Mouse (Mus musculus): Measurements from ENCODE around the gene Gpx1. TPM values are rescaled to one million over a fixed set of nuclear protein-coding genes. Genes with fewer than 3 reads are reported as not detected.

Gene Gpx1
- total RNA-seq (2014; rRNA removed) (184 and 264 TPM in 2 replicates), polyA plus RNA-seq (2015; fragmentation: Nextera tagmentation; extraction: Ambion mirVana) (446 and 498 TPM in 2 replicates)

GRCm38 (mm10) chr9:108338886-108339781, at the start of gene Gpx1:
Gene Gpx1, plus strand, starts transcription at chr9:108338903.
- peak; percentile 12 for TF ChIP-seq CTCF (IDR thresholded peaks at IDR 0.05; ENCODE audit: low read depth)
- ATAC-seq: peak; percentile 98
- under 1% methylated on average over 49 of the region's 49 CpGs for WGBS

DNA sequence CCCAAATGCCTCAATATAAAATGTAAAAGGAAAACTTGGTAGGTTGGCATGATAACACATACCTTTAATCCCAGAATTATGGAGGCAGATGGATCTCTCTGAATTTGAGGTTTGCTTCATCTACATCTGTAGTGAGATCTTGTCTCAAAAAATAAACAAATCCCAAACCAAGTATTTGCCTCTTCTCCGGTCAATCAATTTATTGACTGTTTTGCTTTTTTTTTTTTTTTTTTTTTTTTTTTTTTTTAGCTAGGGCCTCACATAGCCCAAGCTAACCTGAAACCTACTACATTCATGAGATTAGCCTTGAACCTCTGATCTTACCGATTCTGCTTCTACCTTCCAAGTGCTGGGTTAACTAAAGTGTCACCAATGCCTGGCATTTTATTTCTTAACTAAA, 49.4 kb upstream of the Gpx1 start:
- Histone ChIP-seq H3K27me3 (ENCODE audit: insufficient read depth, low read length) (no peaks in the 10 kb centered on the region), H3K27ac (ENCODE audit: low read depth, low read length) (peak overlapping the region; percentile 90; the same call in 1 of the 2 replicates), H3K4me2 (ENCODE audit: low read depth) (peak overlapping the region; percentile 51), H3K36me3 (ENCODE audit: insufficient read depth) (peaks cover 11% of the 10 kb centered on the region), H3K4me1 (ENCODE audit: insufficient read depth) (0 out of 2 replicates have a peak, but pooled peaks cover 3% of the 10 kb centered on the region), H3K9ac (peak overlapping the region; percentile 61; the same call in 1 of the 2 replicates), H3K4me3 (ENCODE audit: low read depth, low read length) (peak overlapping the region; percentile 51), H3K9me3 (ENCODE audit: low read length) (no peaks in the 10 kb centered on the region)
- no peak for TF ChIP-seq CTCF (IDR thresholded peaks at IDR 0.05; ENCODE audit: low read depth)
- DNase-seq (no peak), ATAC-seq (no peak)
- WGBS: 66% methylated on average over 2 of the region's 2 CpGs

More at GRCm38 (mm10) chr9:108338886-108339781, at the start of gene Gpx1:
- H3K4me1 ChIP-seq (ENCODE audit: insufficient read depth): peaks cover 13% of the 10 kb centered on the region
- H3K4me3 ChIP-seq (ENCODE audit: low read depth, low read length): peak within 1 kb of the TSS; percentile 50
- no peaks in the 10 kb centered on the region for H3K27me3 ChIP-seq (ENCODE audit: insufficient read depth, low read length)
- peak within 1 kb of the TSS; percentile 70 for H3K9ac ChIP-seq
- H3K36me3 ChIP-seq (ENCODE audit: insufficient read depth): peaks cover 20% of the 10 kb centered on the region
- H3K4me2 ChIP-seq (ENCODE audit: low read depth): peak within 1 kb of the TSS; percentile 80
- H3K27ac ChIP-seq (ENCODE audit: low read depth, low read length): peak within 1 kb of the TSS; percentile 85
- peak; percentile 92 for DNase-seq
- no peaks in the 10 kb centered on the region for H3K9me3 ChIP-seq (ENCODE audit: low read length)

GRCm38 (mm10) chr9:108290016-108290750, 48.5 kb upstream of the Gpx1 start, which contains the start of gene Nicn1:
Gene Nicn1, plus strand, starts transcription at chr9:108290429.
- peak; percentile 30 for TF ChIP-seq CTCF (IDR thresholded peaks at IDR 0.05; ENCODE audit: low read depth)
- under 1% methylated on average over 32 of the region's 32 CpGs for WGBS
- ATAC-seq (peak; percentile 98), DNase-seq (peak; percentile 98)
- H3K9me3 ChIP-seq (ENCODE audit: low read length): no peaks in the 10 kb centered on the region
- H3K36me3 ChIP-seq (ENCODE audit: insufficient read depth): peaks cover 19% of the 10 kb centered on the region
- H3K27me3 ChIP-seq (ENCODE audit: insufficient read depth, low read length): no peaks in the 10 kb centered on the region
- H3K4me2 ChIP-seq (ENCODE audit: low read depth): peak within 1 kb of the TSS; percentile 51
- H3K4me3 ChIP-seq (ENCODE audit: low read depth, low read length): peak within 1 kb of the TSS; percentile 51
- H3K4me1 ChIP-seq (ENCODE audit: insufficient read depth): 0 out of 2 replicates have a peak, but pooled peaks cover 3% of the 10 kb centered on the region
- peak within 1 kb of the TSS; percentile 90 for H3K27ac ChIP-seq (ENCODE audit: low read depth, low read length)
- peak within 1 kb of the TSS; percentile 61 for H3K9ac ChIP-seq

GRCm38 (mm10) chr9:108290773-108291172, 47.9 kb upstream of the Gpx1 start:
- H3K4me2 ChIP-seq (ENCODE audit: low read depth): peak overlapping the region; percentile 51
- no peak for ATAC-seq
- peak overlapping the region; percentile 51 for H3K4me3 ChIP-seq (ENCODE audit: low read depth, low read length)
- DNase-seq: no peak
- H3K9me3 ChIP-seq (ENCODE audit: low read length): no peaks in the 10 kb centered on the region
- H3K27me3 ChIP-seq (ENCODE audit: insufficient read depth, low read length): no peaks in the 10 kb centered on the region
- H3K9ac ChIP-seq: peak overlapping the region; percentile 61
- H3K27ac ChIP-seq (ENCODE audit: low read depth, low read length): peak overlapping the region; percentile 85
- TF ChIP-seq CTCF (IDR thresholded peaks at IDR 0.05; ENCODE audit: low read depth): no peak
- H3K4me1 ChIP-seq (ENCODE audit: insufficient read depth): 0 out of 2 replicates have a peak, but pooled peaks cover 3% of the 10 kb centered on the region
- peaks cover 24% of the 10 kb centered on the region for H3K36me3 ChIP-seq (ENCODE audit: insufficient read depth)
- WGBS: 36% methylated on average over 6 of the region's 6 CpGs

GRCm38 (mm10) chr9:108296453-108297355, 42.0 kb upstream of the Gpx1 start, which contains the start of gene Amt:
Gene Amt, plus strand, starts transcription at chr9:108296853.
- Histone ChIP-seq H3K27ac (ENCODE audit: low read depth, low read length) (peak within 1 kb of the TSS; percentile 29), H3K27me3 (ENCODE audit: insufficient read depth, low read length) (no peaks in the 10 kb centered on the region), H3K9ac (no peak within 1 kb of the TSS), H3K4me1 (ENCODE audit: insufficient read depth) (no peaks in the 10 kb centered on the region), H3K4me3 (ENCODE audit: low read depth, low read length) (0 out of 2 replicates have a peak within 1 kb of the TSS, but pooled peaks have one; percentile 3), H3K9me3 (ENCODE audit: low read length) (no peaks in the 10 kb centered on the region), H3K36me3 (ENCODE audit: insufficient read depth) (peaks cover 42% of the 10 kb centered on the region), H3K4me2 (ENCODE audit: low read depth) (peak within 1 kb of the TSS; percentile 28)
- ATAC-seq (peak; percentile 59), DNase-seq (no peak)
- TF ChIP-seq CTCF (IDR thresholded peaks at IDR 0.05; ENCODE audit: low read depth): no peak
- 19% methylated on average over 18 of the region's 18 CpGs for WGBS

GRCm38 (mm10) chr9:108301853-108302252, 36.9 kb upstream of the Gpx1 start:
- no peak for ATAC-seq
- Histone ChIP-seq H3K4me3 (ENCODE audit: low read depth, low read length) (no peak overlapping the region), H3K27me3 (ENCODE audit: insufficient read depth, low read length) (no peaks in the 10 kb centered on the region), H3K4me1 (ENCODE audit: insufficient read depth) (peaks cover 10% of the 10 kb centered on the region), H3K9ac (no peak overlapping the region), H3K27ac (ENCODE audit: low read depth, low read length) (no peak overlapping the region), H3K4me2 (ENCODE audit: low read depth) (no peak overlapping the region), H3K9me3 (ENCODE audit: low read length) (no peaks in the 10 kb centered on the region), H3K36me3 (ENCODE audit: insufficient read depth) (peaks cover 26% of the 10 kb centered on the region)
- WGBS: 88% methylated on average over 3 of the region's 3 CpGs
- TF ChIP-seq CTCF (IDR thresholded peaks at IDR 0.05; ENCODE audit: low read depth): no peak
- DNase-seq: no peak
